Mouse (Mus musculus): ENCODE data around the gene Ap3b1.

DNA sequence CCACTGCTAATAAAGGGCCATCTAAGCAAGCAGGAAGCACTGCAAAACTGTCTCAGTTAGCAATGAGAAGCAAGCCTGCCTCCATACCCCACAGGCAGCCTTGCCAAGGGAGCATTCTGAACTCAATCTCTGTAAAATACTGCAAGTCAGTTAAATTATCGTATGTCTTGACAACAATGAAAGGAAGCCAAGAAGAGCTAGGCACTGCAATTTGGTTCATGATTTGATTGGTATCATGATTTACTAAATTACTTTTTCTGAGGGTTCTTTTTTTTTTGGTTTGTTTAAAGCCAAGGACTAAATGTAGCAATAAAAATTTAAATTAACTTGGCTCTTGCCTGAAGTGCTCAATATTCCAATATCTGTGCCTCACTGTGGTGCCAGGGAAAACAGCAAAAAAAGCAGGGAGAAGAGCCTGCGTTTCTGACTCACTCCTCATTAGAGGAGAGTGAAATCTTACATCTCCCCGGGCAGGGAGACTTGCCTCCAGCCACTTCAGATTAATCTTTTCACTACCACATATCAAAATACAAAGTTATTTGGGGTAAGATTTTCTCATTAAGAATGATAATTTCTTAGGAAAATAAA, 28.3 kb upstream of the Ap3b1 start:
- no peak for TF ChIP-seq CTCF (IDR thresholded peaks at IDR 0.05; ENCODE audit: control insufficient read depth, insufficient read depth, low read length)
- TF ChIP-seq POLR2A (IDR thresholded peaks at IDR 0.05; ENCODE audit: borderline replicate concordance, control insufficient read depth, low read depth, low read length): no peak

All from bone marrow, adult 2 months (tissue).